Mouse (Mus musculus): ENCODE measurements around the gene Zfp512b.

GRCm38 (mm10) chr2:181600226-181600758 lies 7.7 kb upstream of the Zfp512b start:
- no peak for TF ChIP-seq CTCF (IDR thresholded peaks at IDR 0.05; ENCODE audit: borderline replicate concordance, extremely low read depth, insufficient read depth, insufficient read length)
- TF ChIP-seq POLR2A (IDR thresholded peaks at IDR 0.05; ENCODE audit: borderline replicate concordance, extremely low read depth, insufficient read depth, insufficient read length, poor library complexity, severe bottlenecking) = no peak
